Mouse (Mus musculus): Measurements from ENCODE around the gene Amigo3. TPM values are rescaled to one million over a fixed set of nuclear protein-coding genes. Genes with fewer than 3 reads are reported as not detected.
A peak's percentile ranks its signal among the peaks of the same experiment; 100 is the strongest.
"Not testable (repeated sequence)": the region's sequence is repeated elsewhere in the genome, so short reads cannot be mapped to it uniquely, and the experiment has no call there.

Gene Amigo3
- polyA plus RNA-seq (2014; fragmentation: Nextera tagmentation; extraction: Ambion mirVana): 2.0 and 2.1 TPM in 2 replicates

GRCm38 (mm10) chr9:108052885-108053664, at the start of gene Amigo3:
Gene Amigo3 (plus strand): TSS chr9:108053159.
- no peaks in the 10 kb centered on the region for H3K27me3 ChIP-seq (ENCODE audit: control insufficient read depth, insufficient read depth, low read length)
- no peaks in the 10 kb centered on the region for H3K9me3 ChIP-seq (ENCODE audit: control insufficient read depth, low read length)
- peak; percentile 47; the same call in 1 of the 2 replicates for ATAC-seq (ENCODE audit: insufficient number of reproducible peaks, insufficient read depth, low FRiP score, low read depth)
- H3K4me3 ChIP-seq (ENCODE audit: control insufficient read depth in 1 of 2, insufficient read depth in 1 of 2, low read depth in 1 of 2, low read length in 2 of 2): peak within 1 kb of the TSS; percentile 8 to 22; a peak in 2 of 4 replicates
- H3K4me1 ChIP-seq (ENCODE audit: control insufficient read depth in 2 of 2, insufficient read depth in 2 of 2, low read length in 2 of 2): peaks cover 11 to 18% of the 10 kb centered on the region in 2 experiments
- 48% methylated on average over 20 of the region's 20 CpGs for WGBS
- peaks cover 68% of the 10 kb centered on the region for H3K36me3 ChIP-seq (ENCODE audit: control insufficient read depth, insufficient read depth, low read length)
- peak within 1 kb of the TSS; percentile 50; the same call in 1 of the 2 replicates for H3K9ac ChIP-seq (ENCODE audit: low read length)
- H3K27ac ChIP-seq (replicated peaks in 1 of 2; ENCODE audit: control insufficient read depth in 1 of 2, insufficient read depth in 1 of 2, low read depth in 2 of 2, low read length in 2 of 2): peak within 1 kb of the TSS; percentile 31 to 58; a peak in 3 of 4 replicates
- H3K4me2 ChIP-seq (ENCODE audit: low read length): peak within 1 kb of the TSS; percentile 58

DNA sequence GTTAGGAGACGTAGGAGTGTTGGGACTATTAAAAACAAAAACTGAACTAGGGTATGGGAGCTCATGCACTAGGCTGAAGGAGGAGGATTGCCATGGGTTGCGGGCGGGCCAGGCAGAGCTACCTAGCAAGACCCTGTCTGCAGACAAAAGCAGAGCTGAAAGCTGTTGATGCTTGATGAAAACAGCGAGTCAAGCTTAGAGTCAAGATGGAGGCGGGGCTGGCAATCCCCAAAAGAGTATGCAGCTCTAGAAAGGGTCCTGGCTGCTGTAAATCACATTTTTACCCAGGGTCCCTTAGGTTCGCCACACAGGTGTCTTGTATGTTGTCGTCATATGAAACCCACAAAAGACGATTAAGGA, 49.4 kb upstream of the Amigo3 start:
- peak overlapping the region; percentile 90 for H3K9ac ChIP-seq (ENCODE audit: low read length)
- peak overlapping the region; percentile 84 for H3K4me2 ChIP-seq (ENCODE audit: low read length)
- ATAC-seq (ENCODE audit: insufficient number of reproducible peaks, insufficient read depth, low FRiP score, low read depth): no peak
- peak overlapping the region in 1 of 2 experiments; percentile 85; a peak in 2 of 4 replicates for H3K27ac ChIP-seq (replicated peaks in 1 of 2; ENCODE audit: control insufficient read depth in 1 of 2, insufficient read depth in 1 of 2, low read depth in 2 of 2, low read length in 2 of 2)
- H3K36me3 ChIP-seq (ENCODE audit: control insufficient read depth, insufficient read depth, low read length): no peaks in the 10 kb centered on the region
- H3K9me3 ChIP-seq (ENCODE audit: control insufficient read depth, low read length): no peaks in the 10 kb centered on the region
- H3K27me3 ChIP-seq (ENCODE audit: control insufficient read depth, insufficient read depth, low read length): no peaks in the 10 kb centered on the region
- peak overlapping the region; percentile 72 to 92 for H3K4me3 ChIP-seq (ENCODE audit: control insufficient read depth in 1 of 2, insufficient read depth in 1 of 2, low read depth in 1 of 2, low read length in 2 of 2)
- 19% methylated on average over 8 of the region's 8 CpGs for WGBS
- peaks cover 4 to 24% of the 10 kb centered on the region in 2 experiments for H3K4me1 ChIP-seq (ENCODE audit: control insufficient read depth in 2 of 2, insufficient read depth in 2 of 2, low read length in 2 of 2)

- H3K36me3 ChIP-seq (ENCODE audit: control insufficient read depth, insufficient read depth, low read length): peaks cover 2% of the 10 kb centered on the region; the same call in 1 of the 2 replicates
- H3K9ac ChIP-seq (ENCODE audit: low read length): no peak overlapping the region
- H3K4me2 ChIP-seq (ENCODE audit: low read length): no peak overlapping the region
- H3K4me1 ChIP-seq (ENCODE audit: control insufficient read depth in 2 of 2, insufficient read depth in 2 of 2, low read length in 2 of 2): peaks cover 4 to 19% of the 10 kb centered on the region in 2 experiments
- no peaks in the 10 kb centered on the region for H3K9me3 ChIP-seq (ENCODE audit: control insufficient read depth, low read length)
- WGBS: 89% methylated on average over 5 of the region's 5 CpGs
- no peak overlapping the region for H3K4me3 ChIP-seq (ENCODE audit: control insufficient read depth in 1 of 2, insufficient read depth in 1 of 2, low read depth in 1 of 2, low read length in 2 of 2)
- ATAC-seq (ENCODE audit: insufficient number of reproducible peaks, insufficient read depth, low FRiP score, low read depth): no peak
- no peaks in the 10 kb centered on the region for H3K27me3 ChIP-seq (ENCODE audit: control insufficient read depth, insufficient read depth, low read length)
- H3K27ac ChIP-seq (replicated peaks in 1 of 2; ENCODE audit: control insufficient read depth in 1 of 2, insufficient read depth in 1 of 2, low read depth in 2 of 2, low read length in 2 of 2): no peak overlapping the region
Observed at GRCm38 (mm10) chr9:108008041-108008440, 44.9 kb upstream of the Amigo3 start.

DNA sequence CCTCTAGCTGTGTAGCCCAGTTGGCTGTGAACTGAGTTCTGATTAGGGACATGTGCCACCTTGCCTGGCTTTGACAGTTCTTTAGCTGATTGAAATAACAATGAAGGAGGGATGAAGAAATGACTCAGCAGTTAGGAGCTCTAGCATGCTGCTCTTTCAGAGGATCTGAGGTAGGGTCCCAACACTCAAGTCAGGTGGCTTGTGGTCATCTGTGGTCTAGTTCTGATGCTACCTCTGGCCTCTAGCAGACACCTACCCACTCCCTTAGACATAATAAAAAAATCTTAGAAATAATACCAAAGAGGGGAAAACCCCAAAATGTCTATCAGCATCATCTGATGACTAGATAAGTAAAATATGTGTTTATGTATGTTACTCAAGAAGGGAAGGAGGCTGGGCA, 42.6 kb upstream of the Amigo3 start:
- no peak overlapping the region for H3K9ac ChIP-seq (ENCODE audit: low read length)
- H3K27me3 ChIP-seq (ENCODE audit: control insufficient read depth, insufficient read depth, low read length): no peaks in the 10 kb centered on the region
- H3K4me3 ChIP-seq (ENCODE audit: control insufficient read depth in 1 of 2, insufficient read depth in 1 of 2, low read depth in 1 of 2, low read length in 2 of 2): no peak overlapping the region
- H3K4me2 ChIP-seq (ENCODE audit: low read length): no peak overlapping the region
- no peaks in the 10 kb centered on the region for H3K9me3 ChIP-seq (ENCODE audit: control insufficient read depth, low read length)
- H3K4me1 ChIP-seq (ENCODE audit: control insufficient read depth in 2 of 2, insufficient read depth in 2 of 2, low read length in 2 of 2): no peaks in the 10 kb centered on the region
- ATAC-seq (ENCODE audit: insufficient number of reproducible peaks, insufficient read depth, low FRiP score, low read depth): no peak
- H3K27ac ChIP-seq (replicated peaks in 1 of 2; ENCODE audit: control insufficient read depth in 1 of 2, insufficient read depth in 1 of 2, low read depth in 2 of 2, low read length in 2 of 2): no peak overlapping the region
- H3K36me3 ChIP-seq (ENCODE audit: control insufficient read depth, insufficient read depth, low read length): peaks cover 8% of the 10 kb centered on the region; the same call in 1 of the 2 replicates

- H3K27me3 ChIP-seq (ENCODE audit: control insufficient read depth, insufficient read depth, low read length); H3K9ac ChIP-seq (ENCODE audit: low read length); ATAC-seq (ENCODE audit: insufficient number of reproducible peaks, insufficient read depth, low FRiP score, low read depth): not testable (repeated sequence)
Observed at GRCm38 (mm10) chr9:108013577-108013976, 39.4 kb upstream of the Amigo3 start.

GRCm38 (mm10) chr9:108017127-108017526, 35.8 kb upstream of the Amigo3 start:
- WGBS: 69% methylated on average over 3 of the region's 3 CpGs
- Histone ChIP-seq H3K9me3 (ENCODE audit: control insufficient read depth, low read length) (no peaks in the 10 kb centered on the region), H3K36me3 (ENCODE audit: control insufficient read depth, insufficient read depth, low read length) (peaks cover 8% of the 10 kb centered on the region; the same call in 1 of the 2 replicates), H3K4me2 (ENCODE audit: low read length) (no peak overlapping the region), H3K4me3 (ENCODE audit: control insufficient read depth in 1 of 2, insufficient read depth in 1 of 2, low read depth in 1 of 2, low read length in 2 of 2) (no peak overlapping the region), H3K4me1 (ENCODE audit: control insufficient read depth in 2 of 2, insufficient read depth in 2 of 2, low read length in 2 of 2) (peaks cover 0 to 23% of the 10 kb centered on the region in 2 experiments; a peak in 2 of 4 replicates), H3K9ac (ENCODE audit: low read length) (no peak overlapping the region), H3K27me3 (ENCODE audit: control insufficient read depth, insufficient read depth, low read length) (no peaks in the 10 kb centered on the region), H3K27ac (replicated peaks in 1 of 2; ENCODE audit: control insufficient read depth in 1 of 2, insufficient read depth in 1 of 2, low read depth in 2 of 2, low read length in 2 of 2) (no peak overlapping the region)
- ATAC-seq (ENCODE audit: insufficient number of reproducible peaks, insufficient read depth, low FRiP score, low read depth): no peak

More at GRCm38 (mm10) chr9:108013577-108013976, 39.4 kb upstream of the Amigo3 start:
- not testable (repeated sequence) for H3K4me3 ChIP-seq (ENCODE audit: control insufficient read depth in 1 of 2, insufficient read depth in 1 of 2, low read depth in 1 of 2, low read length in 2 of 2); H3K4me1 ChIP-seq (ENCODE audit: control insufficient read depth in 2 of 2, insufficient read depth in 2 of 2, low read length in 2 of 2); H3K9me3 ChIP-seq (ENCODE audit: control insufficient read depth, low read length); H3K27ac ChIP-seq (replicated peaks in 1 of 2; ENCODE audit: control insufficient read depth in 1 of 2, insufficient read depth in 1 of 2, low read depth in 2 of 2, low read length in 2 of 2); H3K4me2 ChIP-seq (ENCODE audit: low read length); H3K36me3 ChIP-seq (ENCODE audit: control insufficient read depth, insufficient read depth, low read length)
- WGBS: 97% methylated on average over 2 of the region's 2 CpGs

DNA sequence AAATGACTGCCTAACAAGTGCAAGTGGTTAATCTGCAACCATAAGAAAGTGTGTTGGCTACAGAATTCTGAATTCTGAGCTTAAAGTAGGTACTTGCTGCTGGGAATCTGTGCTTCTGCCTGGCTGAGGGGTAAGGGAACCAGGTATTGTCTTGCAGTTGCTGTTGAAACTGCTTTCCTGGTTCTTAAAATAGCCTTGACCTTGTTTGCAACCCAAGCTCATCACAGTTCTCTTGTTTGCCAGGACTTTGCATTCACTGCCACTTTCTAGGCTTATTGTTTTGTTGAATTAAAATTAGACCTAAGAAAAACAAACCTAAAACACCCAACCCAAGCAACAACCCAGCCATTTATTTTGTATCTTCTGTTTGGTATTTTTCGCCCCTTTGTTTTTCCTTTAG, 32.2 kb upstream of the Amigo3 start:
- peak overlapping the region; percentile 45 to 66 for H3K27ac ChIP-seq (replicated peaks in 1 of 2; ENCODE audit: control insufficient read depth in 1 of 2, insufficient read depth in 1 of 2, low read depth in 2 of 2, low read length in 2 of 2)
- H3K4me3 ChIP-seq (ENCODE audit: control insufficient read depth in 1 of 2, insufficient read depth in 1 of 2, low read depth in 1 of 2, low read length in 2 of 2): no peak overlapping the region
- H3K4me2 ChIP-seq (ENCODE audit: low read length): peak overlapping the region; percentile 38
- H3K27me3 ChIP-seq (ENCODE audit: control insufficient read depth, insufficient read depth, low read length): no peaks in the 10 kb centered on the region
- peak overlapping the region; percentile 18 for H3K9ac ChIP-seq (ENCODE audit: low read length)
- H3K4me1 ChIP-seq (ENCODE audit: control insufficient read depth in 2 of 2, insufficient read depth in 2 of 2, low read length in 2 of 2): peaks cover 0 to 23% of the 10 kb centered on the region in 2 experiments; a peak in 2 of 4 replicates
- peaks cover 20% of the 10 kb centered on the region for H3K36me3 ChIP-seq (ENCODE audit: control insufficient read depth, insufficient read depth, low read length)
- WGBS: 98% methylated on average over 1 of the region's 1 CpGs
- no peaks in the 10 kb centered on the region for H3K9me3 ChIP-seq (ENCODE audit: control insufficient read depth, low read length)
- no peak for ATAC-seq (ENCODE audit: insufficient number of reproducible peaks, insufficient read depth, low FRiP score, low read depth)

Measured in heart, embryonic 14.5 days (tissue).